Mouse (Mus musculus) liver, adult 2 months (tissue): ENCODE data around the gene Dmc1. TPM values are rescaled to one million over a fixed set of nuclear protein-coding genes. Genes with fewer than 3 reads are reported as not detected.

Experiments used
- DNase-seq: peaks from one replicate; pipeline ENCODE4 v3.0.0-alpha.2; 2011; ENCODE audit warnings: low read depth, low spot score; ENCODE audit errors: extremely low read depth
- H3K27ac ChIP-seq: fragments of 200-500 bp; replicated peaks from 2 replicates; pipeline ENCODE4 v1.5.1; 2012; ENCODE audit warnings: low read depth, mild to moderate bottlenecking, control low read depth, inconsistent platforms, low read length; ENCODE audit not compliant: insufficient read depth
- H3K27me3 ChIP-seq: fragments of 200-500 bp; 2 replicates; pipeline ENCODE4 v1.6.1; 2012; ENCODE audit warnings: mild to moderate bottlenecking, moderate library complexity, low read length, inconsistent platforms; ENCODE audit not compliant: control insufficient read depth, insufficient read depth
- H3K36me3 ChIP-seq: fragments of 200-500 bp; 2 replicates; pipeline ENCODE4 v1.6.1; 2012; ENCODE audit warnings: low read length, inconsistent platforms; ENCODE audit not compliant: control insufficient read depth, insufficient read depth
- H3K4me1 ChIP-seq: fragments of 200-500 bp; 2 replicates; pipeline ENCODE4 v1.6.1; 2011; ENCODE audit warnings: low read length; ENCODE audit not compliant: control insufficient read depth, insufficient read depth
- H3K4me3 ChIP-seq: fragments of 200-500 bp; 2 replicates; pipeline ENCODE4 v1.5.1; 2011; ENCODE audit warnings: low read depth, mild to moderate bottlenecking, control low read depth, low read length, moderate library complexity; ENCODE audit not compliant: insufficient read depth
- H3K79me2 ChIP-seq: fragments of 200-500 bp; 2 replicates; pipeline ENCODE4 v1.6.1; 2012; ENCODE audit warnings: inconsistent platforms, mild to moderate bottlenecking, low read length, moderate library complexity; ENCODE audit not compliant: control insufficient read depth, insufficient read depth
- H3K9ac ChIP-seq: fragments of 200-500 bp; 2 replicates; pipeline ENCODE4 v1.6.1; 2012; ENCODE audit warnings: low read depth, mild to moderate bottlenecking, control low read depth, inconsistent platforms, low read length
- CTCF ChIP-seq: fragments of 200-500 bp; IDR thresholded peaks from 2 replicates; pipeline ENCODE4 v1.5.1; 2011; ENCODE audit warnings: low read depth, low read length, control low read depth
- POLR2A ChIP-seq: fragments of 200-500 bp; IDR thresholded peaks from 2 replicates; pipeline ENCODE4 v1.6.1; 2011; ENCODE audit warnings: low read length, control low read depth; ENCODE audit not compliant: insufficient read depth; ENCODE audit errors: extremely low read depth
- WGBS: fragments of 180-500 bp; shearing (Covaris S2); methylation state at CpG from one replicate; pipeline ENCODE4 v1.1.7; 2018; 5-methylcytosine and 5-hydroxymethylcytosine counted together
- polyA plus RNA-seq: library from polyadenylated mRNA; depleted of rRNA; stranded (reverse); fragments of >200 nt; gene quantifications from 2 replicates; pipeline ENCODE4 v1.2.3, GENCODE M21; 2012
- total RNA-seq: library from RNA; depleted of rRNA; stranded (reverse); fragments of >200 nt; gene quantifications from 2 replicates; pipeline ENCODE4 v1.2.3, GENCODE M21; 2014

The Dmc1 gene
- total and polyA plus RNA-seq, 2 experiments, result 0.09 TPM; not detected in 1

DNA sequence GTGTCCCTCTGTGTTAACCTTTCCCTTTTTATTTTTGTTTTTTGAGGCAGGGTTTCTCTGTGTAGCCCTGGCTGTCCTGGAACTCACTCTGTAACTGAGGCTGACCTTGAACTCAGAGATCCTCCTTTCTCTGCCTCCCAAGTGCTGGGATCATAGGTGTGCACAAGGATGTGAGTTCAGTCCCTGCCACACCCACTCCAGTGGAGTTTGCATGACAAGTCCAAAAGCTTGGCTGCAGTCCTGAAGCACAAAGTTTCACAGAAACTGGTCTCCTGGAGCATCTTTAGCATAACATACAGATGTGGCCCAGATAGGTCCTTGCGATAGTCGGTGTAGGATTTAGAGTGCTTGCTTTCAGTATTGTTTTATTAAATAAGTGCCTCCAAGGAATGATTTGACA lies 4.3 kb upstream of the Dmc1 start:
- H3K9ac ChIP-seq, result no peak overlapping the region
- H3K27me3 ChIP-seq, result peaks cover 6% of the 10 kb centered on the region; the same call in 1 of the 2 replicates
- no peaks in the 10 kb centered on the region for H3K36me3 ChIP-seq
- no peaks in the 10 kb centered on the region for H3K79me2 ChIP-seq
- no peak for DNase-seq
- no peak overlapping the region for H3K27ac ChIP-seq
- no peak for TF ChIP-seq CTCF
- no peaks in the 10 kb centered on the region for H3K4me1 ChIP-seq
- no peak overlapping the region for H3K4me3 ChIP-seq
- WGBS, result 90% methylated on average over 2 of the region's 2 CpGs

DNA sequence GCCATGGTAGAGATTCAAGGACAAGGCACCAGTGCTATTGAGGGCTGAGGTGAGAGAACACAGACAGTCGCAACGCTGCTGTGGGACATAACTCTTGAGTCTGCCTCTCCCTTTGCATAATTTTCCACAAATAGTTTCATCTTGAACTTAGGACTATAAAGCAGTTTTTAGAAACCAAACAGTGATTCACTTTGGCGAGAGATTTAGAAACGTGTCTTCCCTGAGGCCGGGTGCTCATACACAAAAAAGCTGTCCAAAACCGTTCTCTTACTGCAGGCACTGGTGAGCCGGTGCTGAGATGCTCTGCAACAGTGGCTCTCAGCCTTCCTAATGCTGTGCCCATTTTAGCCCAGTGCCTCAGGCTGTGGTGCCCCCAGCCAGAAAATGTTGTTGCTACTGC lies 3.3 kb upstream of the Dmc1 start:
- no peaks in the 10 kb centered on the region for H3K79me2 ChIP-seq
- TF ChIP-seq POLR2A (no peak), CTCF (no peak)
- H3K27me3 ChIP-seq, result peaks cover 6% of the 10 kb centered on the region; the same call in 1 of the 2 replicates
- no peak for DNase-seq
- no peak overlapping the region for H3K9ac ChIP-seq
- no peak overlapping the region for H3K27ac ChIP-seq
- no peaks in the 10 kb centered on the region for H3K4me1 ChIP-seq
- H3K36me3 ChIP-seq, result no peaks in the 10 kb centered on the region
- 81% methylated on average over 7 of the region's 7 CpGs for WGBS
- H3K4me3 ChIP-seq, result no peak overlapping the region

GRCm38 (mm10) chr15:79607757-79608156 lies 2.8 kb upstream of the Dmc1 start:
- peak; percentile 3 for DNase-seq
- H3K27me3 ChIP-seq, result peaks cover 6% of the 10 kb centered on the region; the same call in 1 of the 2 replicates
- H3K4me1 ChIP-seq, result no peaks in the 10 kb centered on the region
- no peak overlapping the region for H3K4me3 ChIP-seq
- H3K9ac ChIP-seq, result no peak overlapping the region
- no peaks in the 10 kb centered on the region for H3K79me2 ChIP-seq
- no peak overlapping the region for H3K27ac ChIP-seq
- no peaks in the 10 kb centered on the region for H3K36me3 ChIP-seq
- 44% methylated on average over 2 of the region's 2 CpGs for WGBS
- TF ChIP-seq POLR2A (no peak), CTCF (peak; percentile 15; the same call in 1 of the 2 replicates)

DNA sequence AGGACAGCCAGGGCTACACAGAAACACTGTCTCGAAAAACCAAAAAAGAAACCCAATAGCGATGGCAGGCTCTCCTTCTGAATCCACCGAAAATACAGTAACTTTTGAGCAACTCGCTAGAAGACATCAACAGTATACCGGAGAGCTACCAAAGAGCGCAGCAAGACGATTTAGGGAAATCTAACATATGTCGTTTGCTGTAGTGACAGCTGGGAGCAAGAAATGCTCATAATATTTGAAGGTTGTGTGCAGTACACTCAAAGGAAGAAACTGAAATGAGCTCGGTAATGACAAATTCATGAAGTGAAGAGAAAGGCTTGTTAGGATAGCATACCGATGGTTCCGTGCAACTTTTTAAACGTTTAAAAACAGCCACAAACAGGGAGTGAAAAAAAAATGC lies 1.3 kb upstream of the Dmc1 start:
- Histone ChIP-seq H3K4me1 (no peaks in the 10 kb centered on the region), H3K9ac (no peak overlapping the region), H3K79me2 (no peaks in the 10 kb centered on the region), H3K27me3 (peaks cover 6% of the 10 kb centered on the region; the same call in 1 of the 2 replicates), H3K36me3 (no peaks in the 10 kb centered on the region), H3K4me3 (no peak overlapping the region), H3K27ac (no peak overlapping the region)
- no peak for DNase-seq
- TF ChIP-seq POLR2A (no peak), CTCF (no peak)
- 87% methylated on average over 12 of the region's 12 CpGs for WGBS

- WGBS, result 87% methylated on average over 2 of the region's 2 CpGs
- no peak for TF ChIP-seq POLR2A
- TF ChIP-seq CTCF, result no peak
These were observed 4.7 kb downstream of the Dmc1 start for GRCm38 (mm10) chr15:79600176-79600575.

GRCm38 (mm10) chr15:79598715-79599114 lies 6.2 kb downstream of the Dmc1 start:
- Histone ChIP-seq H3K27ac (no peak overlapping the region), H3K9ac (no peak overlapping the region), H3K4me3 (no peak overlapping the region), H3K79me2 (no peaks in the 10 kb centered on the region), H3K4me1 (no peaks in the 10 kb centered on the region), H3K36me3 (no peaks in the 10 kb centered on the region), H3K27me3 (no peaks in the 10 kb centered on the region; the same call in 1 of the 2 replicates)
- WGBS, result 84% methylated on average over 1 of the region's 1 CpGs
- TF ChIP-seq POLR2A (no peak), CTCF (no peak)
- no peak for DNase-seq

More at GRCm38 (mm10) chr15:79600176-79600575, 4.7 kb downstream of the Dmc1 start:
- H3K79me2 ChIP-seq, result no peaks in the 10 kb centered on the region
- DNase-seq, result no peak
- no peak overlapping the region for H3K4me3 ChIP-seq
- H3K36me3 ChIP-seq, result no peaks in the 10 kb centered on the region
- H3K9ac ChIP-seq, result no peak overlapping the region
- H3K4me1 ChIP-seq, result no peaks in the 10 kb centered on the region
- no peak overlapping the region for H3K27ac ChIP-seq
- H3K27me3 ChIP-seq, result peaks cover 6% of the 10 kb centered on the region; the same call in 1 of the 2 replicates
